Mouse (Mus musculus) kidney, postnatal 10 days (tissue): ENCODE measurements around the gene Crcp.

Experiments
- DNase-seq: peaks from one replicate; pipeline ENCODE4 v3.0.0; 2021; ENCODE audit warnings: mixed read lengths

Gene Crcp

GRCm38 (mm10) chr5:130029142-130029897 is at the start of gene Crcp, which contains the start of gene Asl:
Gene Crcp, plus strand, starts transcription at chr5:130029290.
Gene Asl, minus strand, starts transcription at chr5:130029247.
- DNase-seq = peak; percentile 89

GRCm38 (mm10) chr5:129980216-129980615 is 48.9 kb upstream of the Crcp start:
- no peak for DNase-seq

- no peak for DNase-seq
Measured at GRCm38 (mm10) chr5:129989376-129989775, 39.7 kb upstream of the Crcp start.

GRCm38 (mm10) chr5:129991898-129992297 is 37.2 kb upstream of the Crcp start:
- no peak for DNase-seq

- DNase-seq = no peak
Measured at GRCm38 (mm10) chr5:129993374-129993773, 35.7 kb upstream of the Crcp start.

- no peak for DNase-seq
Measured at GRCm38 (mm10) chr5:129994989-129995388, 34.1 kb upstream of the Crcp start.

DNA sequence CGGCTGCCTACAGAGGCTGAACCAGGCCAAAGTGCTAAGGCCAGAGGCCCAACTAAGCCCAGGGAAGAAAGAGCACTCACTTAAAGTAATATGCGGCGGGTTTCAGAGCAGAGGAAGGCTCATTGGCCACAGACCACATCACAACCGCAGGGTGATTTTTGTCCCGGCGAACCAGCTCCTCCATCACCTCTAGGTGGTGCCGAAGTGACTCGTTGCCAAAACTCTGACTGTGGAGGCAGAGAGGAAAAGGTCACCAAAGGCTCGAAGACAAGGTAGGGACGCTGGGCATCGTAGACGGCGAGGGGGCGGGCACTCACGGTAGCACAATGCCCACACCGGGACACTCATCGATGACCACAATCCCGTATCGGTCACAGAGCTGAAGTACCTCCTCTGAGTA is 31.4 kb upstream of the Crcp start:
- no peak for DNase-seq

DNA sequence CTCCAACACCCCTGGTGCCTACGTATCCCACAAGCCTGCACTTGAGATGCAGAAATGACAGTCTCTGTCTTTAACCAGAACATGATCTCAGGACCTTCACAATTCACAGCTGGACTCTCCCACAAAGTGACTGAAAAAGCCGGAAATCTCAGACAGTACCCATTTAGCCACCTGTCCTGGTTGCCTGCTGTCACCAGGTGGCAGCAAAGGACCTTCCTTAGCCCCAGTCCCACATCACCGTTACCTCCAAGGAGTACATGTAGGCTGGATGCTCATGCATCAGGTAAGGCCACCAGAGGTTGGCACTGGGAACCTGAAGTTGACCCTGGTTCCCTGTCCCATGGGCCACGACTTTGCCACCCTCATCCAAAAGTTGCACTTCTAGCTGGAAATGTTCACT is 30.0 kb upstream of the Crcp start:
- peak; percentile 77 for DNase-seq

DNA sequence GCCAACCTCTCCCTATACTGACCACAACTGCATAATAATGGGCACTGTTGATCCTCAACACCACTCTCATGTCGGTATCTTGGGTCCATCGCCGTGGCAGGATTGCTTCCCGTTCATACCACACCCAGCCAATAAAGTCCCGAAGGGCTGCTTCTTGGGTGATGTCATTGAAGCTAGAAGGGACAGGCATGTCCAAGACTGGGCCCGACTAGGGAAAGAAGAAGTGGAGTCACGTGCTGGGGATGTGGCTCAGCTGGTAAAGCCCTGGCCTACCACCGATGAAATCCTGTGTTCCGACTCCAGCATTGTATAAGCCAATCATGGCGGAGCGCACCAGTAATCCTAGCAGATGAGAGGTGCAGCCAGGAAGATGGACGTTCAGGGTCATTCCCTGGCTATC is 28.4 kb upstream of the Crcp start:
- DNase-seq = no peak

GRCm38 (mm10) chr5:130001356-130001987 is 27.6 kb upstream of the Crcp start:
- DNase-seq = no peak

DNA sequence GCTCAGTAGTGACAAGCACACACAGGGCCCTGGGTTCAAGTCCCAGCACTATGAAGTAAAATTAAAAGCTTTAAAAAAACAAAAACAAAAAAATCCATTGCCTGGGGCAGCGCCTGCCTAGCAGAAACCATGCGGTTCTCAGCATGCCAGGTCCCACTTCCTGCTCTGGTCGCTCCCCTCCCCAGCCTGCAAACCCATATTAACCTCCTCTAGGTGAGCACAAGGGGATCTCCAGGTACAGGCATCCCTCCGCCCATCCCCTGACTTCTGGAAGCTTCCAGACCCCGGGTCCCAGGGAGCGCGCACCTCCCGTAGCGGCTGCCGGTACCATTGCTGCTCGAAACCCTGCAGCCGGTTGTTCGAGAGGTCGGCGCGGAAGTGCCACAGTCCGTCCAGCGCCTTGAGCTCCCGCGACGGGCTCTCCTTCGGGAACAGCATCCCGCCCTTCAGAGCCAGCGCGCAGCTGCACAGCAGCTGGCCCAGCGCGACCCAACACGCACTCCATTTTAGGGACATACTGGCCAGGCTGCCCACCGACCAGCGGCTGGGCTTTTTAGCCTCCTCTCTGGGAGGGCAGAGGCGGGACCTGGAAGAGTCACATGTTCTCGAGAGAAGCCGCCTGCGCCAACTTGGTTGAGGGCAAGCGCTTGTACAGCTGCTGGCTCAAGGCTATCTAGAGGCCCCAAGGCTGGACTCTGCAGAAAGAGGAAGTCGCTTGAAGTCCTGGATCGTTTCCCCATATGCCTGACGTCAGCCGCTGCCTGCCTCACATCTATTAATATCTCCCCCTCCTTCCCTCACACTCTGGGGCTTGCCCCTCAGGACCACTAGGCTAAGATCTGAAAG is 26.6 kb upstream of the Crcp start, which contains the start of gene Gusb:
Gene Gusb (minus strand): TSS at position 749 of the 846 bp plus-strand sequence.
- peak; percentile 89 for DNase-seq

- no peak for DNase-seq
Measured at GRCm38 (mm10) chr5:130003229-130003628, 25.9 kb upstream of the Crcp start.

- DNase-seq = no peak
Measured at GRCm38 (mm10) chr5:130007344-130007743, 21.7 kb upstream of the Crcp start.

- DNase-seq = no peak
Measured at GRCm38 (mm10) chr5:130008034-130008590, 21.0 kb upstream of the Crcp start.

DNA sequence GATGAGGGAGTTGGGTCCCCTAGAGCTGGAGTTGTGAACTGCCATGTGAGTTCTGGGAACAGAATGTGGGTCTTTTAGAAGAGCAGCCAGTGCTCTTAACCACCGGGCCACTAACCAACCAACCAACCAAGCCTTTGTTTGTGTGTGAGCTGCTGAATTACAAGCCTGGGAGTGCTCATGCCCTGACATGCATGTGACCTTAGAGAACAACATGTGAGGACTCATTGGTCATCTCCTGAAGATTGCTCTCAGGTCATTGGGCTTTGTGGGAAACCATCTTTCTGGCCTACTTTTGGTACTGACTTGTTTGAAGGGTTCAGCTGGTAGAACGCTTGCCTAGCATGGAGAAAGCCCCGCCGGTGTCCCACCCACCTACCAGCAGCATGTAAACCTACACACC is 19.3 kb upstream of the Crcp start:
- DNase-seq = no peak

DNA sequence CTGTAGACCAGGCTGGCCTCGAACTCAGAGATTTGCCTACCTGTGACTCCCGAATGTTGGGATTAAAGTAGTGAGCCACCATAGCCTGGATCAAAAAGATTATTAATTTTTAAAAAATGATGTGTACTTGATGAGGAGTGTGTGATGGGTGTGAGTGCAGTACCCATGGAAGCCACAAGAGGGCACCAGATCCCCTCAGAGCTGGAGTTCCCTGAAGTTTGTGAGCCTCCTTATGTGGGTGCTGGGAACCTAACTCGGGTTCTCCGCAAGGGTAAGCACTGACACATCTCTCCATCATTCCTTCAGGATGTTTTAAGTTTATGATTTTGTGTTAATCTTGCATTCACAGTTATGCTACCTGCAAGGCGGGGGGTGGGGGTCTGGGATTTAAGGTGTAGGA is 18.1 kb upstream of the Crcp start:
- DNase-seq = no peak

DNA sequence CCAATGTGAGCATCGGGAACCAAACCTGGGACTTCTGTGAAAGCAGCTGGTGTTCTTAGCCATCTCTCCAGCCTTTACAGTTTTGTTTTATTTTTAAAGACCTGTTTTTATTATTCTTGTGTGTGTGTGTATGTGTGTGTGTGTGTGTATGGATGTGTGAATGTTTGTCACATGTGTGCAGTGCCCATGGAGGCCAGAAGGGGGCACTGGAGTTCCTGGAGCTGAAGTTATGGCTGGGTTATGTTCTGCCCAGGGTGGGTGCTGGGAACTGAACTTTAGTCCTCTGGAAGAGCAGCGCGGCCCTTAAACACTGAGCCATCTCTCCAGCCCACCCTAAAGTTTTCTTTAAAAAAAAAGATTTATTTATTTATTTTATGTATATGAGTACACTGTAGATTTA is 14.0 kb upstream of the Crcp start:
- no peak for DNase-seq

- DNase-seq = no peak
Measured at GRCm38 (mm10) chr5:130019461-130019860, 9.6 kb upstream of the Crcp start.

DNA sequence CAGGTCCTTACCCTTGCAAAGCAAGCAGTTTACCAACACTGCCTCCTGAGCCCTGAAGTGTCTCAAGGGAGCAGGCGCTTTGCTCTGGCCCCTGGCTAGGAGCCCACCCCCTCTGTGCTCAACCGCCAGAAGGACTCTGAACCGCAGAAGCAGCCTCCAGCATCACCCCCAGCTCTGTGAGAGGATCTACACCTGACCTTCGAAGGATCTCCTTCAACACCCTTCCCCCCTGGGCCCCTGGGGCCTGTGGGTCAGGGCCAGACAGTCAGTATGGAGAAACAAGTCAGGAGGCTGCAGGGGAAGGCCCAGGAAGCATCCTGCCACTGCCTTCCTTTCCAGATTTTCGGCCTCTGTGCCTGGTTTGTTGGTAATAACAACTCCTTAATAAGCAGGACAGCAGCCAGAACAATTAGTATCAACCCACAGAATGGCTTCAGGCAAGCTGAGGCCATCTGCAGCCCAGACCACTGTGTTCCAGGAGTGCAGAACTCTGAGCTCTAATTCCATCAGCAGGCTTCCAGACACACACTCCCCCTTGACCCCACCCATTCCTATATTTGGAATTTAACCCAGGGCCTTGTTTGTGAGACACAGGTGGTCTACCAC is 7.6 kb upstream of the Crcp start:
- peak; percentile 50 for DNase-seq

DNA sequence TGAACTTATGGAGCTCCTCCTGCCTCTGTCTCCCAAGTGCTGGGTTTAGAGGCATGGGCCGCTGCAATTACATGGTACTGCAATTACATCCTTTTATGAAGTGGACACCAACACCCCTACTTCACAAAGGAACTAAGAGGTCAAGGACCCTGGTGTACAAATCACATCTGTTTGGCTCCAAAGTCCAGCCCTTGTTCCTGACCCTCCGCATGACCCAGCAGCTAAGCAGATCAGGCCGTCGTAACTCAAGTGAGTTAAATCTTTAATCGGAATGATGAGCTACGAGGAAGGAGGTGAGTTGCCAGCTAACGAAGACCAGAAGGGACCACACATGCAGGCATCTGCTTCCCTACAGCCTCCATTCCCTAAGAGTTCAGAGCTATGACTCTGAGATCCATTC is 6.7 kb upstream of the Crcp start:
- peak; percentile 21 for DNase-seq

- DNase-seq = peak; percentile 12
Measured at GRCm38 (mm10) chr5:130023067-130023766, 5.9 kb upstream of the Crcp start.
